ENCODE assay signal across 11 mouse cellular contexts in the genomic region with DNA sequence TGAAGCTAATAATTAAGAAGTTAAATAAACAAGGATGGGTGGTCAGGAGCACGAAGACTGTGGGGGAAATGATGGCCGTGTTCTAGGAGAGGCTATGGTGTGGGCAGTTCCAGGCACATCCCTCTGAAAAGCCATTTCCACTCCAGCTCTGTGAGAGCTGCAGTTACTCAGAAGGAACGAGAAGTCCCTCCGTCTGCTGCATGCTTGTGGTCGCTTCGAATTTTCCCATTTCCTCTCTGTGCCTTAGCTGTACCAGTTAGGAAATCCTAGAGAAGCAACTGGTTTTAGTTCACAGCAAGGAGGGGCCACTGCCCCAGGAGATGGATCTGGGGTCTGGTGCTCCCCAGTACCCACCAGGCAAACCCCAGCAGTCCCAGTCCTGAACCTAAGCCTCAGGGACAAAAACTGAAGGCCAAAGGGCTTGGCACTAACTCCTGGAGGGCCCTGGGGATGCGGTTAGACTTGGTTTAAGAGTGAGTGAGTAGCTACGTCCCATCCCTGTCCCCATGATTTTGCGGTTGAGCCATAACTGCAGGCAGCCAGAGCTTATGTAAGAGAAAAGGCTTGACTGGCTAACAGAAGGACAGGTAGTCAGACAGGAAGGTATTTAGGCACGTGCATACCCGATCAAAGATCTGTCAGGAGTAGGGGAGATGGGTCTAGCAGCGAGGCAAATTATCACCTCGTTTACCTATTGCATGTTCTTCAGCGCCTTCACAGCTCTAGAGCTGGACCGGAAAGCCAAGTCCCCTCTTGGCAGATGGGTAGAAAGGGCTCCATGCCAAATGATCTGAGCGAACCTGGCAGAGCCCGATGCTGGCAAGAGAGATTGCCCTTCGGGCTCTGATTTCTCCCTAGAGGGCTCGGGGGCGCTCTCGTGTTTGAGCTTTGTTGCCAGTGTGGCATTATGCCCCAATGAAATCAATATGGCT. TPM values are rescaled to one million over a fixed set of nuclear protein-coding genes. Genes with fewer than 3 reads are reported as not detected.
DNase-seq lines count a peak whose midpoint lies in the region; ATAC-seq and TF ChIP-seq lines count a peak whose summit lies in the region.
"Had no signal": no experiment of that assay in that cellular context is flagged by ENCODE, and none has a peak within 500 bp of the region (broad histone marks: within the 10 kb centered on the region; RNA-seq: fewer than 3 reads in every experiment).

No protein-coding gene starts in this region.

- peak overlapping the region; percentile 6; the same call in 1 of the 2 replicates for H3K4me3 ChIP-seq in forebrain, embryonic 15.5 days
- no peak overlapping the region for H3K4me3 ChIP-seq in forebrain, embryonic 10.5 days
- H3K4me3 ChIP-seq in liver, adult 2 months (ENCODE audit: insufficient read depth, low read depth, low read length) = no peak overlapping the region
- no peak overlapping the region for H3K4me3 ChIP-seq in forebrain, postnatal 0 days (ENCODE audit: low read depth, low read length)

- H3K27ac ChIP-seq in forebrain, embryonic 15.5 days (replicated peaks) = no peak overlapping the region
- no peak overlapping the region for H3K27ac ChIP-seq in forebrain, embryonic 10.5 days
- H3K27ac ChIP-seq in liver, adult 2 months (replicated peaks; ENCODE audit: insufficient read depth, low read depth, low read length) = no peak overlapping the region
- no peak overlapping the region for H3K27ac ChIP-seq in forebrain, postnatal 0 days (ENCODE audit: low read depth, low read length)

- no peaks in the 10 kb centered on the region for H3K36me3 ChIP-seq in forebrain, embryonic 15.5 days
- no peaks in the 10 kb centered on the region for H3K36me3 ChIP-seq in forebrain, embryonic 10.5 days (replicated peaks)
- no peaks in the 10 kb centered on the region for H3K36me3 ChIP-seq in liver, adult 2 months (ENCODE audit: control insufficient read depth, insufficient read depth, low read length)
- H3K36me3 ChIP-seq in forebrain, postnatal 0 days (ENCODE audit: insufficient read depth) = no peaks in the 10 kb centered on the region

- H3K27me3 ChIP-seq in forebrain, embryonic 15.5 days = peaks cover 4% of the 10 kb centered on the region; the same call in 1 of the 2 replicates
- H3K27me3 ChIP-seq in forebrain, embryonic 10.5 days (ENCODE audit: poor library complexity, severe bottlenecking) = peaks cover 71% of the 10 kb centered on the region
- H3K27me3 ChIP-seq in liver, adult 2 months (ENCODE audit: control insufficient read depth, insufficient read depth, low read length) = 0 out of 2 replicates have a peak, but pooled peaks cover 2% of the 10 kb centered on the region
- H3K27me3 ChIP-seq in forebrain, postnatal 0 days (ENCODE audit: insufficient read depth, low read length) = 0 out of 2 replicates have a peak, but pooled peaks cover 4% of the 10 kb centered on the region

- no peak for TF ChIP-seq POLR2A in liver, adult 2 months (IDR thresholded peaks at IDR 0.05; ENCODE audit: extremely low read depth, insufficient read depth, low read length)

- WGBS in forebrain, embryonic 15.5 days = 64% methylated on average over 21 of the region's 21 CpGs
- WGBS in forebrain, embryonic 10.5 days = 92% methylated on average over 21 of the region's 21 CpGs
- 53% methylated on average over 21 of the region's 21 CpGs for WGBS in liver, adult 2 months
- WGBS in forebrain, postnatal 0 days = 69% methylated on average over 21 of the region's 21 CpGs

- no peaks in the 10 kb centered on the region for H3K79me2 ChIP-seq in liver, adult 2 months (ENCODE audit: control insufficient read depth, insufficient read depth, low read length)

- H3K4me1 ChIP-seq in forebrain, embryonic 15.5 days = peaks cover 19% of the 10 kb centered on the region
- H3K4me1 ChIP-seq in forebrain, embryonic 10.5 days = peaks cover 15% of the 10 kb centered on the region
- H3K4me1 ChIP-seq in liver, adult 2 months (ENCODE audit: control insufficient read depth, insufficient read depth, low read length) = peaks cover 10% of the 10 kb centered on the region
- no peaks in the 10 kb centered on the region for H3K4me1 ChIP-seq in forebrain, postnatal 0 days (ENCODE audit: insufficient read depth)

- ATAC-seq in forebrain, embryonic 15.5 days (replicated peaks) = peak; percentile 69
- peak; percentile 81 for ATAC-seq in cerebellum, adult (ENCODE audit: insufficient number of reproducible peaks, low FRiP score, low TSS enrichment)
- peak; percentile 53 for ATAC-seq in forebrain, postnatal 0 days

- TF ChIP-seq CTCF in liver, adult 2 months (IDR thresholded peaks at IDR 0.05; ENCODE audit: low read depth, low read length) = no peak
- no peak for TF ChIP-seq CTCF in forebrain, postnatal 0 days (IDR thresholded peaks at IDR 0.05; ENCODE audit: low read depth)

- peak overlapping the region; percentile 34 for H3K4me2 ChIP-seq in forebrain, embryonic 15.5 days (replicated peaks)
- peak overlapping the region; percentile 16 for H3K4me2 ChIP-seq in forebrain, postnatal 0 days (ENCODE audit: low read depth)

- H3K9me3 ChIP-seq in forebrain, embryonic 15.5 days = no peaks in the 10 kb centered on the region
- peaks cover 12% of the 10 kb centered on the region; the same call in 1 of the 2 replicates for H3K9me3 ChIP-seq in forebrain, embryonic 10.5 days
- H3K9me3 ChIP-seq in forebrain, postnatal 0 days (ENCODE audit: low read length) = no peaks in the 10 kb centered on the region

- DNase-seq in forebrain, embryonic 10.5 days (ENCODE audit: extremely low spot score, low spot score) = no peak
- peak; percentile 85 for DNase-seq in liver, adult 2 months (ENCODE audit: extremely low read depth, low read depth, low spot score)
- no peak for DNase-seq in liver
- DNase-seq in forebrain, postnatal 0 days = peak; percentile 63
- DNase-seq in urinary bladder, adult 2 months (ENCODE audit: low spot score) = no peak
- no peak for DNase-seq in B cell, adult 2 months
- DNase-seq: retina, postnatal 1 day; thymus, adult 2 months had no signal

- H3K9ac ChIP-seq in forebrain, embryonic 15.5 days (replicated peaks) = no peak overlapping the region
- no peak overlapping the region for H3K9ac ChIP-seq in liver, adult 2 months (ENCODE audit: low read depth, low read length)
- H3K9ac ChIP-seq in forebrain, postnatal 0 days = no peak overlapping the region

RNA-seq across cellular contexts. Expression of gene 4932438H23Rik, which starts 10.3 kb away (rescaled TPM):
- polyA plus RNA-seq in forebrain, embryonic 15.5 days (2015; fragmentation: Nextera tagmentation; extraction: Ambion mirVana) = 0.60 and 0.89 TPM in 2 replicates
- 0.10 and 0.12 TPM in 2 replicates for polyA plus RNA-seq in forebrain, embryonic 10.5 days (2016; fragmentation: Nextera tagmentation; extraction: Ambion mirVana)
- total RNA-seq in liver, adult 2 months (2014; rRNA removed) = not detected in 2 replicates
- polyA plus RNA-seq in liver, adult 2 months (2012; rRNA removed) = not detected in 2 replicates
- total RNA-seq in forebrain, postnatal 0 days (2014; rRNA removed) = 1.2 and 1.4 TPM in 2 replicates
- 0.43 and 0.81 TPM in 2 replicates for polyA plus RNA-seq in forebrain, postnatal 0 days (2015; fragmentation: Nextera tagmentation; extraction: Ambion mirVana)
- polyA plus RNA-seq in urinary bladder, adult 2 months (2012; rRNA removed) = 0.87 and 0.94 TPM in 2 replicates
- total RNA-seq: megakaryocyte-erythroid progenitor cell, adult 5-6 weeks had no signal

RNA-seq across cellular contexts. Expression of gene Paxbp1, which starts 40.2 kb away (rescaled TPM):
- 79.5 and 86.3 TPM in 2 replicates for polyA plus RNA-seq in forebrain, embryonic 15.5 days (2015; fragmentation: Nextera tagmentation; extraction: Ambion mirVana)
- 67.0 and 70.8 TPM in 2 replicates for polyA plus RNA-seq in forebrain, embryonic 10.5 days (2016; fragmentation: Nextera tagmentation; extraction: Ambion mirVana)
- 24.1 and 26.1 TPM in 2 replicates for total RNA-seq in liver, adult 2 months (2014; rRNA removed)
- polyA plus RNA-seq in liver, adult 2 months (2012; rRNA removed) = 4.8 and 8.1 TPM in 2 replicates
- 80.0 and 88.6 TPM in 2 replicates for total RNA-seq in forebrain, postnatal 0 days (2014; rRNA removed)
- polyA plus RNA-seq in forebrain, postnatal 0 days (2015; fragmentation: Nextera tagmentation; extraction: Ambion mirVana) = 10.3 and 19.5 TPM in 2 replicates
- polyA plus RNA-seq in urinary bladder, adult 2 months (2012; rRNA removed) = 51.5 and 63.4 TPM in 2 replicates

Comparison
In these comparisons a context has a peak if more than half of its experiments do, and no peak if none do; other contexts are left out.
1. DNase-seq: peak in liver, adult 2 months (single experiment) and forebrain, postnatal 0 days (single experiment); none in forebrain, embryonic 10.5 days (single experiment), liver (single experiment), urinary bladder, adult 2 months (single experiment) and B cell, adult 2 months (0 of 2).
2. Peak in every context shown above with its lines, with median percentiles within 50 percentile points of each other: ATAC-seq.